Mouse (Mus musculus): ENCODE results near the gene Papss2.
A peak's percentile ranks its signal among the peaks of the same experiment; 100 is the strongest.

The Papss2 gene

GRCm38 (mm10) chr19:32710288-32710687, 114.7 kb downstream of the Papss2 start:
- no peak for DNase-seq (ENCODE audit: low spot score in 2 of 2)

DNA sequence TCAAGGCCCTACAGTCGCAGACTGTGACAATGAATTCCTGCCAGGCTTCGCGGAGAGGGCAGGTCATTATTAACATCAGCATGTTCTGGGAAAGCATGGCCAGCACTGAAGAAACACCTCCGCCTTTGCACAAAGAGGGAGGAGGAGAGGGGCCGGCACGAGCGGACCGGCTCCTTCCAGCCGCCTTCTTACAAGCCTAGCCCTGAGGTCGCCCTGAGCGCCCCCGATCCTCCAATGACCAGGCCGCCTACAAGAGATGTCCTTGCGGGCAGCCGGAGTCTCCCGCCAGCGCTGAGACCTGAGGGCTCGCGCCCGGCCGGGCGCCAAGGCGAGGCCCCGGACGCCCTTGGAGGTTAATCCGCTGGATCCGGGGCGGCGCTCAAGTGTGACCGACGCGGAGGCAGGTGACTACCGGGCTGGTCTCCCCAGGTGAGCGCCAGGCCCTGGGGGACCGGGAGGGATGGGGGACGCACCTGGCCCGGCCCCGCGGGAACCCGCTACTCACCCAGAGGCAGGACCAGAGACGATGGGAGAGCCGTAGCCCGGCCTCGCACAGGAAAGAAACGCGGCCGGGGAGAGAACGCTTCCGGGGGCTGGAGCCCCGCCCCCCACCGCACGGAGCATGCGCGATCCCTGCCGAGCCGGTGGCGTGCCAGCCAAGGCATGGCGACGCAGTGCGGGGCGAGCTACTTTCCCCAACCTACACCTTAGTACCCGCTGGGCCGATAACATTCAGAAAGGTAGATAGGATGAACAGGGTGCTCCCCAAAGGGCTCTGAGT, 116.4 kb downstream of the Papss2 start:
- peak; percentile 84 to 87 for DNase-seq (ENCODE audit: low spot score in 2 of 2)

GRCm38 (mm10) chr19:32712588-32713042, 117.0 kb downstream of the Papss2 start:
- DNase-seq (ENCODE audit: low spot score in 2 of 2) = peak; percentile 62 to 73

- DNase-seq (ENCODE audit: low spot score in 2 of 2) = no peak
Observed at GRCm38 (mm10) chr19:32713471-32713870, 117.9 kb downstream of the Papss2 start.

DNA sequence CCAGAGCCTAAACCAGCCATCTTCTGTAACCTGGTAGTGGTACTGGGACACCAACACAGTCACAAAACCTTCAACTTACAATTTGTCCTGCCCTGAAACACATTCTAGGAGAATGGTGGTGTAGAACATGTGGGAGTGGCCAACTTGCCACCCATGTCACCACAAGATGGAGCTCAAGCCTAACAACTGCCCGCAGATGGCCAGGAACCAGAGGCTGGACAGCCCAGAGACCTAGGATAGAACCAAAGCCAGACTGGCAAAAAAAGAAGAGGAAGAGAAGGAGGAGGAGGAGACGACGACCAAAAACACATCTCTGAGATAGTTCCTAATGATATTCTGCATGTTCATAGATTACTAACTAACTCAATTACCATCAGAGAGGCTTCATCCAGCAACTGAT, 119.6 kb downstream of the Papss2 start:
- DNase-seq (ENCODE audit: low spot score in 2 of 2) = peak; percentile 38 to 55

DNA sequence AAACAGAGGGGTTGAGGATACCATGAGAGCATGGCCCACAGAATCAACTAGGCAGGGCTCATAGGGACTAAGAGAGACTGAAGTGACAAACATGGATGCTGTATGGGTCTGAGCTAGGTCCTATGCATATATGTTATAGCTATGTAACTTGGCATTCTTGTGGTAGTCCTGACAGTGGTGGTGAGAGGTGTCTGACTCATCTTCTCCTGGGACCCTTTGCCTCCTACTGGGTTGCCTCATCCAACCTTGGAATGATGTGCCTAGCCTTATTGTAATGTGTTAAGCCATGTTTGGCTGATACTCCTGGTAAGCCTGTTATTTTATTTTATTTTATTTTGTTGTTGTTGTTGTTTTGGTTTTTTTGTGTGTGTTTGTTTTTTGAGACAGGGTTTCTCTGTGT, 120.1 kb downstream of the Papss2 start:
- DNase-seq (ENCODE audit: low spot score in 2 of 2) = no peak

Data from spleen, postnatal 14 days (tissue).